Mouse (Mus musculus) embryonic facial prominence, embryonic 11.5 days (tissue): ENCODE data around the gene Klhdc1. TPM values are rescaled to one million over a fixed set of nuclear protein-coding genes. Genes with fewer than 3 reads are reported as not detected.
A peak's percentile ranks its signal among the peaks of the same experiment; 100 is the strongest.

Experiments
- ATAC-seq: fragments of 200-750 bp; cut with Nextera tagmentation; replicated peaks from 2 replicates; pipeline ENCODE4 v1.8.0; 2017; ENCODE audit warnings: low read depth; ENCODE audit not compliant: insufficient number of reproducible peaks, low FRiP score, low TSS enrichment
- DNase-seq: peaks from one replicate; pipeline ENCODE4 v3.0.0-alpha.2; 2015; ENCODE audit warnings: low spot score
- H3K27ac ChIP-seq: fragments of 300-500 bp; sonication (generic); replicated peaks from 2 replicates; pipeline ENCODE4 v1.5.1; 2014; ENCODE audit warnings: mild to moderate bottlenecking, low read depth, low read length, control low read depth
- H3K27me3 ChIP-seq: fragments of 300-500 bp; sonication (generic); 2 replicates; pipeline ENCODE4 v1.6.1; 2014; ENCODE audit warnings: mild to moderate bottlenecking, low read length, moderate library complexity, mixed read lengths; ENCODE audit not compliant: control insufficient read depth, insufficient read depth
- H3K36me3 ChIP-seq: fragments of 300-500 bp; sonication (generic); replicated peaks from 2 replicates; pipeline ENCODE4 v1.6.1; 2014; ENCODE audit warnings: low read depth, mild to moderate bottlenecking, low read length, moderate library complexity, mixed read lengths; ENCODE audit not compliant: control insufficient read depth, insufficient read depth
- H3K4me1 ChIP-seq: fragments of 300-500 bp; sonication (generic); 2 replicates; pipeline ENCODE4 v1.6.1; 2014; ENCODE audit warnings: low read length, mixed read lengths; ENCODE audit not compliant: control insufficient read depth, insufficient read depth
- H3K4me2 ChIP-seq: fragments of 300-500 bp; sonication (generic); 2 replicates; pipeline ENCODE4 v1.6.1; 2014; ENCODE audit warnings: low read depth, mild to moderate bottlenecking, control low read depth, low read length, moderate library complexity
- H3K4me3 ChIP-seq: fragments of 300-500 bp; sonication (generic); 2 replicates; pipeline ENCODE4 v1.5.1; 2014; ENCODE audit warnings: low read depth, low read length, control low read depth
- H3K9ac ChIP-seq: fragments of 300-500 bp; sonication (generic); replicated peaks from 2 replicates; pipeline ENCODE4 v1.6.1; 2014; ENCODE audit warnings: mild to moderate bottlenecking, control low read depth, low read length
- H3K9me3 ChIP-seq: fragments of 300-500 bp; sonication (generic); replicated peaks from 2 replicates; pipeline ENCODE4 v1.6.1; 2016; ENCODE audit warnings: mild to moderate bottlenecking, low read length, inconsistent platforms, mixed read lengths; ENCODE audit not compliant: control insufficient read depth
- WGBS: fragments of 180-500 bp; shearing (Covaris S2); extraction: QIAGEN DNeasy Blood & Tissue Kit; methylation state at CpG from one replicate; pipeline ENCODE4 v1.1.7; 2014; 5-methylcytosine and 5-hydroxymethylcytosine counted together
- polyA plus RNA-seq: library from polyadenylated mRNA; unstranded; fragments of >200 nt; fragmentation: Nextera tagmentation; extraction: Ambion mirVana; gene quantifications from 2 replicates; pipeline ENCODE4 v1.2.1, GENCODE M21; 2014

Gene Klhdc1
- polyA plus RNA-seq, 1 experiment from 2014 or later: 4.6 TPM

- DNase-seq (peak; percentile 38), ATAC-seq (0 out of 2 replicates have a peak, but pooled peaks have one; percentile 46)
- 85% methylated on average over 16 of the region's 16 CpGs for WGBS
- Histone ChIP-seq H3K9me3 (no peaks in the 10 kb centered on the region), H3K27ac (no peak within 1 kb of the TSS), H3K4me1 (no peaks in the 10 kb centered on the region), H3K4me2 (no peak within 1 kb of the TSS), H3K27me3 (no peaks in the 10 kb centered on the region), H3K4me3 (no peak within 1 kb of the TSS), H3K9ac (no peak within 1 kb of the TSS), H3K36me3 (no peaks in the 10 kb centered on the region; the same call in 1 of the 2 replicates)
Measured at GRCm38 (mm10) chr12:69204052-69204833, 36.7 kb upstream of the Klhdc1 start, which contains the start of gene Gm49384. TSS of gene Gm49384 (minus strand) at chr12:69204267.

DNA sequence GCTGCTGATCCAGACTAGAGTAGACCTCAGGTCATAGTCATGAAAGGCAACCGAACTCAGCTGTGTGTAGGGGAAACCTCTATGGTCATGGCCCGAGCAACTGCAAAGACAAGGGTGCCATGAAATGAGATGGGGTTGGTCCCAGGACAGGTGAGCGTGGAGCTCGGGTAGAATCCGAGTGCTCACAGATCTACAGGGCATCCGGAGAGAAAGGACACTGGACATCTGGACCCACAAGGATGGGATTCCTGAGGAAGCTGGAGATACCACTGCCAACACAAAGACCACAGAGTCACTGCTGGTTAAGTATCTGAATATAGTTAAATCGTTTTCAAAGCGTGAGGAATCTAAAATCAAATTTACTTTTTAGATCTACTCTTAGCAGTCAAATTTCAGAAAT is 33.6 kb upstream of the Klhdc1 start:
- Histone ChIP-seq H3K4me1 (no peaks in the 10 kb centered on the region), H3K9me3 (no peaks in the 10 kb centered on the region), H3K9ac (no peak overlapping the region), H3K36me3 (no peaks in the 10 kb centered on the region; the same call in 1 of the 2 replicates), H3K4me3 (no peak overlapping the region), H3K4me2 (no peak overlapping the region), H3K27ac (no peak overlapping the region), H3K27me3 (no peaks in the 10 kb centered on the region)
- ATAC-seq (no peak), DNase-seq (no peak)
- WGBS: 96% methylated on average over 8 of the region's 8 CpGs

DNA sequence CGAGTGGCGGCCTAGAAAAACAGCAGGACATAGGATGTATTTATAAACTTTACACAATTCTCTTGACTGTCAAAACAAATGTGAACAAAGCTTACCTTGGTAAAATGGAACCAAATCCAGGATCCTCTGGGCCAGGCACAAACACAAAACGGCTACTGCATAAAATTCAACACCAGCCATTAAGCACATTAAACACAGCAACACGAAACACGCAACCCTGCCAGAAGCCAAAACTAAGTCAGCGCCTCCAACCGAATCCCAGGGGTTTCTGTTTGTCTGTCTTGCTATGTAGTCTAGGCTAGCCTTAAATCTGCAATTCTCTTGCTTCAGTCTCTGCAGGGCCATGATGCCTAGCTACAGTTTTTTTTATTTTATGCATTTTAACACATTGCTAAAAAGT is 33.0 kb upstream of the Klhdc1 start:
- ATAC-seq: no peak
- Histone ChIP-seq H3K27ac (no peak overlapping the region), H3K36me3 (no peaks in the 10 kb centered on the region; the same call in 1 of the 2 replicates), H3K4me3 (no peak overlapping the region), H3K27me3 (no peaks in the 10 kb centered on the region), H3K9ac (no peak overlapping the region), H3K4me2 (no peak overlapping the region), H3K4me1 (no peaks in the 10 kb centered on the region), H3K9me3 (no peaks in the 10 kb centered on the region)
- 90% methylated on average over 7 of the region's 7 CpGs for WGBS
- no peak for DNase-seq

DNA sequence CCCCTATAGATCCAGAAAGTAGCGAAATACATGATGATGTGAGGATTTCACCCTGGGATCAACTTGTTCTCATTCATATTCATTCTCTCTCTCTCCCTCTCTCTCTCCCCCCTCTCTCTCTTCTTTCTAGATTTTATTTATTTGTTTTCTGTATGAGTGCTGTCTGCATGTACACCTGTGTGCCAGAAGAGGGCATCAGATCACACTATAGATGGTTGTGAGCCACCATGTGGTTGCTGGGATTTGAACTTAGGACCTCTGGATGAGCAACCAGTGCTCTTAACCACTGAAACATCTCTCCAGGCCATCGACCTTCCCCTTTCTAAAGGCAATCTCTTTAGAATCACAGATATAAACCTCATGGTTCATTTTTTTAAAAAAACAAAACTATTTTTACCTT is 32.5 kb upstream of the Klhdc1 start:
- no peak overlapping the region for H3K4me2 ChIP-seq
- no peak overlapping the region for H3K4me3 ChIP-seq
- H3K9ac ChIP-seq: no peak overlapping the region
- H3K27me3 ChIP-seq: no peaks in the 10 kb centered on the region
- H3K4me1 ChIP-seq: no peaks in the 10 kb centered on the region
- WGBS: 93% methylated on average over 2 of the region's 2 CpGs
- no peak for DNase-seq
- no peak for ATAC-seq
- H3K9me3 ChIP-seq: no peaks in the 10 kb centered on the region
- no peak overlapping the region for H3K27ac ChIP-seq
- no peaks in the 10 kb centered on the region; the same call in 1 of the 2 replicates for H3K36me3 ChIP-seq

DNA sequence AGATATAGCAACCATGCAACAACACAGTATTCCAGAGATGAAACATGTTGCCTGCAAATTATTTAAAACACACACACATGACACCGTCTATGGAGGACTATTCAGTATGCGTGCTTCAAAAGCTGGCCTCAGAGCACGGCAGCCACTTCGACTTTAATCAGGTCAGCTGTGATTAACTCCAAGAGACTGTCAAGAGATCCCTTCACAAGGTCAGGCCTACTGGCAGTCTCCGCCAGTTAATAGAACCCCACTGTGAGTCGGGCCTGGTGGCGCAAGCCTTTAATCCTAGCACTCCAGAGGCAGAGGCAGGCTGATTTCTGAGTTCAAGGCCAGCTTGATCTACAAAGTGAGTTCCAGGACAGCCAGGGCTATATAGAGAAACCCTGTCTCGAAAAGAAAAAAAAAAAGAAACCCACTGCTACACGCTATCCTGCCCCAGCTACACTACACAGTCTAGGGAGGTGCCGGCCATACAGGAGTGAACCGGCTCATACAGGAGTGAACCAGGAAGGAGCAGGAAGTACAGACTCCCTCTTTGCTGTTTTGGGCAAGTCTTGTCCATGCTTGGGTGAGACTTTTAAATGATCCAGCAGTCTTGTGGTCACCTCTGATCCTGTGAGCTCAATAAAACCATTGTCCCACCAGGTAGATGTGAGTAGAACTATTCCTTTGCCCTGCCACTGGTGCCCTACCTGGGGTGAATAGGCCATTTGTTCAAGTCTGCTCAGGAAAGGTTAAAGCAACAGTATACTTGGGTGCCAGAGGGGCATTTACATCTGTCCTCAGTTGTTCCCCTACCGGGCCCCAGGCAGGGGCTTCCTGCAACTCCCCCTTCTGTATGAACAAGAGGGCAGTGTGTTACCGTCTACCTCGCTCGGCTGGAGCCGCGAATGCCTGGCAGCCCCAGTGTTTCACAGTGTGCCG is 30.7 kb upstream of the Klhdc1 start:
- no peak overlapping the region for H3K4me2 ChIP-seq
- H3K27ac ChIP-seq: no peak overlapping the region
- ATAC-seq: no peak
- no peak for DNase-seq
- H3K9me3 ChIP-seq: no peaks in the 10 kb centered on the region
- no peaks in the 10 kb centered on the region for H3K27me3 ChIP-seq
- no peak overlapping the region for H3K4me3 ChIP-seq
- H3K36me3 ChIP-seq: no peaks in the 10 kb centered on the region; the same call in 1 of the 2 replicates
- WGBS: 86% methylated on average over 18 of the region's 18 CpGs
- H3K4me1 ChIP-seq: no peaks in the 10 kb centered on the region
- H3K9ac ChIP-seq: no peak overlapping the region

GRCm38 (mm10) chr12:69211057-69211456 is 29.9 kb upstream of the Klhdc1 start:
- Histone ChIP-seq H3K9ac (no peak overlapping the region), H3K9me3 (no peaks in the 10 kb centered on the region), H3K27ac (no peak overlapping the region), H3K4me2 (no peak overlapping the region), H3K27me3 (no peaks in the 10 kb centered on the region), H3K36me3 (no peaks in the 10 kb centered on the region; the same call in 1 of the 2 replicates), H3K4me3 (no peak overlapping the region), H3K4me1 (no peaks in the 10 kb centered on the region)
- 89% methylated on average over 5 of the region's 5 CpGs for whole genome bisulfite sequencing
- no peak for DNase-seq
- no peak for ATAC-seq

GRCm38 (mm10) chr12:69213186-69213777 is 27.7 kb upstream of the Klhdc1 start:
- Histone ChIP-seq H3K27ac (no peak overlapping the region), H3K9me3 (no peaks in the 10 kb centered on the region), H3K36me3 (no peaks in the 10 kb centered on the region; the same call in 1 of the 2 replicates), H3K4me2 (no peak overlapping the region), H3K9ac (no peak overlapping the region), H3K4me3 (no peak overlapping the region), H3K4me1 (no peaks in the 10 kb centered on the region), H3K27me3 (no peaks in the 10 kb centered on the region)
- 94% methylated on average over 13 of the region's 13 CpGs for WGBS
- no peak for ATAC-seq
- no peak for DNase-seq
